Mouse (Mus musculus) CH12.LX (cell line): ENCODE data around the gene Tns3. TPM values are rescaled to one million over a fixed set of nuclear protein-coding genes. Genes with fewer than 3 reads are reported as not detected.
A peak's percentile ranks its signal among the peaks of the same experiment; 100 is the strongest.

Source experiments
- DNase-seq: peaks from one replicate; pipeline ENCODE4 v3.0.0-alpha.2; 2013; ENCODE audit errors: extremely low read depth
- H3K27ac ChIP-seq: 2 replicates; pipeline ENCODE4 v1.5.1; 2012; ENCODE audit warnings: low read depth, mild to moderate bottlenecking, control low read depth, moderate library complexity; ENCODE audit not compliant: insufficient read depth
- H3K27me3 ChIP-seq: replicated peaks from 2 replicates; pipeline ENCODE3; 2012; ENCODE audit warnings: inconsistent platforms
- H3K36me3 ChIP-seq, 2 experiments: replicated peaks in 1 of 2; 2 replicates each; pipeline versions ENCODE3 to v1.6.1; 2012; ENCODE audit warnings: inconsistent platforms in 1 of 2, low read length in 1 of 2, mild to moderate bottlenecking in 1 of 2, mixed read lengths in 1 of 2, moderate library complexity in 1 of 2; ENCODE audit not compliant: control insufficient read depth in 1 of 2, insufficient read depth in 1 of 2
- H3K4me1 ChIP-seq, 2 experiments: 2 replicates each; pipeline ENCODE4 v1.6.1; 2012; ENCODE audit warnings: inconsistent platforms in 1 of 2, moderate library complexity in 1 of 2; ENCODE audit not compliant: insufficient read depth in 2 of 2, control insufficient read depth in 1 of 2
- H3K4me2 ChIP-seq: 2 replicates; pipeline ENCODE4 v1.6.1; 2012; ENCODE audit warnings: low read depth, mild to moderate bottlenecking, control low read depth; ENCODE audit not compliant: poor library complexity, insufficient read depth, severe bottlenecking
- H3K4me3 ChIP-seq, 3 experiments: fragments of 150-350 bp in 1 of 3; sonication (generic) in 1 of 3; replicated peaks in 1 of 3; 2 replicates each; pipeline versions ENCODE3 to v1.5.1; 2011 to 2012; ENCODE audit warnings: low read depth in 2 of 3, low read length in 2 of 3, mild to moderate bottlenecking in 2 of 3, moderate library complexity in 2 of 3, control low read depth in 1 of 3, improper control_type of control experiment in 1 of 3, inconsistent platforms in 1 of 3, mixed read lengths in 1 of 3; ENCODE audit not compliant: poor library complexity in 1 of 3
- H3K79me2 ChIP-seq: replicated peaks from 2 replicates; pipeline ENCODE4 v1.6.1; 2012; ENCODE audit warnings: mild to moderate bottlenecking, moderate library complexity; ENCODE audit not compliant: control insufficient read depth, poor library complexity, insufficient read depth, severe bottlenecking; ENCODE audit errors: extremely low read depth
- H3K9ac ChIP-seq: 2 replicates; pipeline ENCODE4 v1.6.1; 2012; ENCODE audit warnings: low read depth, mild to moderate bottlenecking, control low read depth, moderate library complexity; ENCODE audit not compliant: insufficient read depth
- H3K9me3 ChIP-seq: replicated peaks from 2 replicates; pipeline ENCODE3; 2012; ENCODE audit warnings: low read length, inconsistent platforms, mixed read lengths
- CHD1 ChIP-seq: IDR thresholded peaks from 2 replicates; pipeline ENCODE4 v1.6.1; 2012; ENCODE audit warnings: low read depth, low read length, improper control_type of control experiment, inconsistent platforms
- CTCF ChIP-seq, 2 experiments: IDR thresholded peaks in 1 of 2; conservative IDR thresholded peaks in 1 of 2; 2 replicates each; pipeline ENCODE4 v1.5.1; 2011 to 2012; ENCODE audit warnings: low read depth in 2 of 2, low read length in 2 of 2, improper control_type of control experiment in 1 of 2, inconsistent platforms in 1 of 2, mild to moderate bottlenecking in 1 of 2, moderate library complexity in 1 of 2
- EP300 ChIP-seq: IDR thresholded peaks from 2 replicates; pipeline ENCODE4 v1.6.1; 2011; ENCODE audit warnings: low read length, improper control_type of control experiment
- ETS1 ChIP-seq: conservative IDR thresholded peaks from 2 replicates; pipeline ENCODE4 v1.6.1; 2012; ENCODE audit warnings: low read depth, mild to moderate bottlenecking, inconsistent platforms, low read length, improper control_type of control experiment, moderate library complexity
- GABPA ChIP-seq: IDR thresholded peaks from 2 replicates; pipeline ENCODE4 v1.6.1; 2012; ENCODE audit warnings: low read depth, low read length, improper control_type of control experiment, inconsistent platforms; ENCODE audit not compliant: insufficient replicate concordance
- IRF4 ChIP-seq: IDR thresholded peaks from 2 replicates; pipeline ENCODE4 v1.6.1; 2014; ENCODE audit warnings: low read depth, mild to moderate bottlenecking, inconsistent platforms, low read length, improper control_type of control experiment
- JUND ChIP-seq: conservative IDR thresholded peaks from 2 replicates; pipeline ENCODE4 v1.6.1; 2011; ENCODE audit warnings: low read depth, low read length, improper control_type of control experiment
- KAT2A ChIP-seq: IDR thresholded peaks from 2 replicates; pipeline ENCODE4 v1.6.1; 2012; ENCODE audit warnings: low read length, improper control_type of control experiment, inconsistent platforms; ENCODE audit not compliant: insufficient replicate concordance
- MAX ChIP-seq: IDR thresholded peaks from 2 replicates; pipeline ENCODE4 v1.6.1; 2011; ENCODE audit warnings: low read length, improper control_type of control experiment
- MYC ChIP-seq: IDR thresholded peaks from 2 replicates; pipeline ENCODE4 v1.6.1; 2011; ENCODE audit warnings: low read depth, mild to moderate bottlenecking, improper control_type of control experiment, low read length
- NRF1 ChIP-seq: IDR thresholded peaks from 2 replicates; pipeline ENCODE4 v1.6.1; 2014; ENCODE audit warnings: low read depth, mild to moderate bottlenecking, inconsistent platforms, low read length, improper control_type of control experiment, moderate library complexity
- POLR2AphosphoS2 ChIP-seq: IDR thresholded peaks from 2 replicates; pipeline ENCODE4 v1.6.1; 2011; ENCODE audit warnings: low read depth, low read length, improper control_type of control experiment
- RAD21 ChIP-seq: IDR thresholded peaks from 2 replicates; pipeline ENCODE4 v1.6.1; 2011; ENCODE audit warnings: low read depth, mild to moderate bottlenecking, low read length, improper control_type of control experiment, moderate library complexity
- RCOR1 ChIP-seq: conservative IDR thresholded peaks from 2 replicates; pipeline ENCODE4 v1.6.1; 2012; ENCODE audit warnings: low read depth, mild to moderate bottlenecking, inconsistent platforms, low read length, improper control_type of control experiment
- USF1 ChIP-seq: IDR thresholded peaks from 2 replicates; pipeline ENCODE4 v1.6.1; 2014; ENCODE audit warnings: low read depth, mild to moderate bottlenecking, inconsistent platforms, low read length, improper control_type of control experiment
- USF2 ChIP-seq: conservative IDR thresholded peaks from 2 replicates; pipeline ENCODE4 v1.6.1; 2011; ENCODE audit warnings: low read depth, low read length, improper control_type of control experiment
- ZKSCAN1 ChIP-seq: IDR thresholded peaks from 2 replicates; pipeline ENCODE4 v1.6.1; 2012; ENCODE audit warnings: low read depth, inconsistent platforms, low read length, improper control_type of control experiment, borderline replicate concordance
- ZNF384 ChIP-seq: IDR thresholded peaks from 2 replicates; pipeline ENCODE4 v1.6.1; 2012; ENCODE audit warnings: low read depth, low read length, improper control_type of control experiment, inconsistent platforms
- dilution Hi-C: fragments of 300-500 bp; cut with MboI; formaldehyde crosslinking; loops from 2 replicates; pipeline ENCODE4 v1.14.3; 2020; ENCODE audit warnings: low sequenced_read_pairs; ENCODE audit not compliant: extremely low pct_unique_long_range_greater_than_20kb, extremely low pct_ligation_motif_present
- in situ Hi-C: fragments of 300-500 bp; cut with MboI; formaldehyde crosslinking; loops from 3 replicates; pipeline ENCODE4 v1.14.3; 2019; ENCODE audit warnings: low sequenced_read_pairs, low pct_ligation_motif_present, low pct_unique_long_range_greater_than_20kb, mixed read lengths
- polyA plus RNA-seq: library from polyadenylated mRNA; unstranded; fragments of >175 nt; gene quantifications from 2 replicates; pipeline ENCODE4 v1.2.1, GENCODE M21; 2012; ENCODE audit warnings: low read depth; ENCODE audit not compliant: insufficient read length
- total RNA-seq, 2 experiments: library from RNA; depleted of rRNA; stranded (reverse); fragments of 300-350 nt in 1 of 2; fragments of >200 nt in 1 of 2; gene quantifications; 2 replicates each; pipeline ENCODE4 v1.2.3; 2012 to 2014

The Tns3 gene
- total and polyA plus RNA-seq, 3 experiments, result 0.03 to 1.3 (median 0.33) TPM

- Histone ChIP-seq H3K79me2 (no peaks in the 10 kb centered on the region), H3K4me1 (no peaks in the 10 kb centered on the region), H3K9ac (no peak overlapping the region), H3K4me3 (no peak overlapping the region), H3K9me3 (no peaks in the 10 kb centered on the region), H3K27me3 (peaks cover 69% of the 10 kb centered on the region), H3K36me3 (no peaks in the 10 kb centered on the region), H3K27ac (no peak overlapping the region), H3K4me2 (no peak overlapping the region)
- in situ Hi-C loops, result no loop called here
- no peak for TF ChIP-seq USF2
- TF ChIP-seq USF1, result peak; percentile 10; the same call in 1 of the 2 replicates
- dilution Hi-C loops, result no loop called here
- DNase-seq, result no peak
Observed at GRCm38 (mm10) chr11:8396329-8396728, 268.0 kb downstream of the Tns3 start.

DNA sequence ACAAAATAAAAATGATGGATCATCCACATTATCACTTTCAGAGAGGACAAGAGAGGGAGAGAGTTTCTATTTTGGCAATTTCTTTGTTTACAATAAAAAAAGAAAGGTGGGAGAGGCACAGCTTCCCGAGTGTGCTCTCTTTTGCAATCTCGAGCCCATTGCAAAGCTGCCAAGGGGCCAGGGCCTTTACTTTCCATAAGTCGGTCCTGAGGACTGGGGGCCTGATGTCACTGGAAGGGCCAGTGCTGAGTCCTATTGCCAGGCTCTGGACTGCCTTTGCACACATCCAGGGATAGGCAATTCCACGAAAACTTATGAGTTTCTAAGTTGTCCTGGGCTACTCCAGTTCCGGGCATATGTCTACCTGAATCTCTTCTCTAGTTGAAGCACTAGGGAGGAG lies 272.8 kb downstream of the Tns3 start:
- H3K79me2 ChIP-seq, result no peaks in the 10 kb centered on the region
- no peak for DNase-seq
- H3K27me3 ChIP-seq, result peaks cover 67% of the 10 kb centered on the region
- H3K27ac ChIP-seq, result no peak overlapping the region
- dilution Hi-C loops (no loop called here), in situ Hi-C loops (no loop called here)
- no peak overlapping the region for H3K4me3 ChIP-seq
- no peaks in the 10 kb centered on the region for H3K4me1 ChIP-seq
- no peaks in the 10 kb centered on the region for H3K36me3 ChIP-seq
- TF ChIP-seq ZKSCAN1 (no peak), JUND (no peak), KAT2A (no peak), EP300 (no peak), ETS1 (no peak), IRF4 (no peak), ZNF384 (no peak), GABPA (no peak), POLR2AphosphoS2 (no peak), RCOR1 (no peak), CHD1 (no peak), RAD21 (no peak), MAX (no peak), NRF1 (no peak), MYC (no peak), CTCF (conservative IDR thresholded peaks at IDR 0.05 in 1 of 2, IDR thresholded peaks at IDR 0.05 in 1 of 2; ENCODE audit: low read depth in 2 of 2, low read length in 2 of 2) (no peak)
- H3K9me3 ChIP-seq, result no peaks in the 10 kb centered on the region
- no peak overlapping the region for H3K4me2 ChIP-seq
- H3K9ac ChIP-seq, result no peak overlapping the region
